Mouse (Mus musculus) left cerebral cortex, postnatal 14 days (tissue): ENCODE data around the gene Klra5. TPM values are rescaled to one million over a fixed set of nuclear protein-coding genes. Genes with fewer than 3 reads are reported as not detected.
"Not testable (repeated sequence)": the region's sequence is repeated elsewhere in the genome, so short reads cannot be mapped to it uniquely, and the experiment has no call there.

ENCODE experiments used
- DNase-seq, 2 experiments: peaks; one replicate each; pipeline ENCODE4 v3.0.0; 2021 to 2022; ENCODE audit warnings: low spot score in 2 of 2, mixed read lengths in 1 of 2
- intact Hi-C: fragments of 180-260 bp; cut with DNase I; formaldehyde crosslinking; loops from one replicate; pipeline ENCODE4 v1.15.1; 2025
- long read RNA-seq, 2 experiments: library from polyadenylated mRNA; stranded (forward); transcript quantifications; one replicate each; pipeline ENCODE4 v2.0.0; 2021
- total RNA-seq, 2 experiments: library from RNA; stranded (reverse); gene quantifications; 2 replicates each; pipeline ENCODE4 v1.2.3; 2021

The Klra5 gene
- not detected for total RNA-seq
- long read RNA-seq, experiment 1, result 0 reads
- long read RNA-seq, experiment 2, result 0 reads

DNA sequence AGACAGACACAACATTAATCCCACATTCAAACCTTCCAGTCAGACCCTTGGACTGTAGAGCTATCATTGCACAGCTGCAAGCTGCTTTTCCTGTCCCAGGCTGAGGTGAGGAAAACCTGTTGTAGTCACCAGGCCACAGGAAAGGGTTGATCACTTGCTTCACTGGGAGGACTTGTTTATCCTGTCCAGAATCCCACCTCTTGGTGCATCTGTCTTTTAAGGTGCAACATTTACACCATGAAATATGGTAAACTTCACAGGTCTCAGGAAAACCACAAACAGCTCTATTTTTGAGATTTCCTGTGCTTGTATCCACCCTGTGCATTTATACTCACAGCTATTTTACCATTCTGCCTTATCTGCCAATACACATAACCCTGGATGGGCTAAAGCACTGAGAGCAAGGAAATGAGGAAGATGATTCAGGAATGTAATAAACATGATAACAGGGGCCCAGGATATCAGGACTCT is at the start of gene Klra5:
Gene Klra5, minus strand, starts transcription at position 175 of the 471 bp plus-strand sequence.
- DNase-seq, intact Hi-C loops: not testable (repeated sequence)

- intact Hi-C loops, result no loop called here
- no peak for DNase-seq
Measured at GRCm38 (mm10) chr6:129916996-129917395, 454 bp downstream of the Klra5 start.

DNA sequence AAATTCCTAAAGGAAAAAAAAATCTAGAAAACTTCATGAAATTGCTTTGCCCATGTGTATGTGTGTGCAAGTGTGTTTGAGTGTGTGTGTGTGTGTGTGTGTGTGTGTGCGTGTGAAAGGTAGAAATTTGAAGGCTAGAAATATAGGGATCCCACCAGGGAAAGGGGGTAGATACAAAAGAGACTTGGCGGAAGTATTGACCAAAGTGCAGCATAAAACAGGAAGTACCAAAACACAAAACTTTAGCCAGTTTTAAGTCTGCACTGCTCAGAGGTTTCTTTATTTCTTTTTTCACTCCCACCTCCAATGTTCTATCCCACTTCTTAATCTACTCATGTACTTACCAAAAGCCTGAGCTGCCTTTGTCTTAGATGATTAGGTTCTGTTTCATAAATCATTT is 34.9 kb downstream of the Klra5 start:
- DNase-seq, result no peak
- intact Hi-C loops, result no loop called here

- intact Hi-C loops, result no loop called here
- DNase-seq, result no peak
Measured at GRCm38 (mm10) chr6:129876549-129876948, 40.9 kb downstream of the Klra5 start, which contains the start of gene Klra17. Gene Klra17, minus strand, starts transcription at chr6:129876672.

- DNase-seq, intact Hi-C loops: not testable (repeated sequence)
Measured at GRCm38 (mm10) chr6:129862349-129862748, 55.1 kb downstream of the Klra5 start, which contains the start of gene Gm17631. Gene Gm17631, plus strand, starts transcription at chr6:129862649.

Other genes starting within 250 kb of the Klra5 start
- not detected for gene Klrc1, start 238.7 kb downstream of the Klra5 start, total RNA-seq
- gene Klri1, start 200.5 kb downstream of the Klra5 start, total RNA-seq, result not detected
- gene Klri2, start 177.2 kb downstream of the Klra5 start, total RNA-seq, result under 1 TPM in 1 of 2 experiments, not detected in 1; 0.19 TPM
- not detected for gene Gm156, start 133.4 kb downstream of the Klra5 start, total RNA-seq
- gene Gm17631, start 55.0 kb downstream of the Klra5 start, total RNA-seq, result not detected
- gene Klra17, start 41.0 kb downstream of the Klra5 start, total RNA-seq, result not detected
- not detected for gene Klra6, start 109.3 kb upstream of the Klra5 start, total RNA-seq
- not detected for gene Klra4, start 149.6 kb upstream of the Klra5 start, total RNA-seq
- gene Klra8, start 212.2 kb upstream of the Klra5 start, total RNA-seq, result not detected